Mouse (Mus musculus) heart, embryonic 15.5 days (tissue): ENCODE measurements around the gene Fam53b. TPM values are rescaled to one million over a fixed set of nuclear protein-coding genes. Genes with fewer than 3 reads are reported as not detected.

Experiments used
- ATAC-seq: fragments of 200-750 bp; cut with Nextera tagmentation; replicated peaks from 2 replicates; pipeline ENCODE4 v1.8.0; 2017; ENCODE audit warnings: low read depth, moderate TSS enrichment; ENCODE audit not compliant: insufficient number of reproducible peaks, insufficient read depth, low FRiP score
- H3K27ac ChIP-seq: fragments of 300-500 bp; sonication (generic); 2 replicates; pipeline ENCODE4 v1.5.1; 2015; ENCODE audit warnings: mild to moderate bottlenecking, inconsistent platforms
- H3K27me3 ChIP-seq: fragments of 300-500 bp; sonication (generic); 2 replicates; pipeline ENCODE4 v1.6.1; 2015; ENCODE audit warnings: inconsistent platforms
- H3K36me3 ChIP-seq: fragments of 300-500 bp; sonication (generic); 2 replicates; pipeline ENCODE4 v1.6.1; 2015; ENCODE audit warnings: mild to moderate bottlenecking, inconsistent platforms
- H3K4me1 ChIP-seq: fragments of 300-500 bp; sonication (generic); replicated peaks from 2 replicates; pipeline ENCODE4 v1.6.1; 2015; ENCODE audit warnings: inconsistent platforms
- H3K4me2 ChIP-seq: fragments of 300-500 bp; sonication (generic); 2 replicates; pipeline ENCODE4 v1.6.1; 2015; ENCODE audit warnings: inconsistent platforms, mild to moderate bottlenecking, moderate library complexity
- H3K4me3 ChIP-seq: fragments of 300-500 bp; sonication (generic); 2 replicates; pipeline ENCODE4 v1.5.1; 2015; ENCODE audit warnings: mild to moderate bottlenecking, inconsistent platforms
- H3K9ac ChIP-seq: fragments of 300-500 bp; sonication (generic); 2 replicates; pipeline ENCODE4 v1.6.1; 2015; ENCODE audit warnings: mild to moderate bottlenecking, inconsistent platforms
- H3K9me3 ChIP-seq: fragments of 300-500 bp; sonication (generic); replicated peaks from 2 replicates; pipeline ENCODE4 v1.6.1; 2016; ENCODE audit warnings: inconsistent platforms
- WGBS: fragments of 180-500 bp; shearing (Covaris S2); methylation state at CpG from one replicate; pipeline ENCODE4 v1.1.7; 2015; ENCODE audit warnings: mixed read lengths; 5-methylcytosine and 5-hydroxymethylcytosine counted together
- polyA plus RNA-seq: library from polyadenylated mRNA; unstranded; fragments of >200 nt; fragmentation: Nextera tagmentation; extraction: Ambion mirVana; gene quantifications from 2 replicates; pipeline ENCODE4 v1.2.1, GENCODE M21; 2015

The Fam53b gene
- polyA plus RNA-seq, 1 experiment from 2014 or later = 14.9 TPM

GRCm38 (mm10) chr7:132830955-132831354, 17.3 kb upstream of the Fam53b start:
- ATAC-seq = no peak
- peaks cover 35% of the 10 kb centered on the region for H3K36me3 ChIP-seq
- H3K27ac ChIP-seq = no peak overlapping the region
- H3K4me2 ChIP-seq = no peak overlapping the region
- H3K4me1 ChIP-seq = no peaks in the 10 kb centered on the region
- 80% methylated on average over 4 of the region's 4 CpGs for WGBS
- H3K27me3 ChIP-seq = no peaks in the 10 kb centered on the region
- no peak overlapping the region for H3K4me3 ChIP-seq
- H3K9ac ChIP-seq = no peak overlapping the region
- no peaks in the 10 kb centered on the region for H3K9me3 ChIP-seq

GRCm38 (mm10) chr7:132824346-132825022, 10.8 kb upstream of the Fam53b start:
- Histone ChIP-seq H3K4me2 (no peak overlapping the region), H3K27me3 (no peaks in the 10 kb centered on the region), H3K4me3 (no peak overlapping the region), H3K27ac (no peak overlapping the region), H3K36me3 (peaks cover 16% of the 10 kb centered on the region), H3K9ac (no peak overlapping the region), H3K4me1 (no peaks in the 10 kb centered on the region), H3K9me3 (no peaks in the 10 kb centered on the region)
- 15% methylated on average over 1 of the region's 1 CpGs for WGBS
- ATAC-seq = no peak

- no peak for ATAC-seq
Measured at GRCm38 (mm10) chr7:132823832-132824231, 10.1 kb upstream of the Fam53b start.

GRCm38 (mm10) chr7:132820692-132821091, 7.0 kb upstream of the Fam53b start:
- no peak overlapping the region for H3K27ac ChIP-seq

More at GRCm38 (mm10) chr7:132823832-132824231, 10.1 kb upstream of the Fam53b start:
- H3K4me1 ChIP-seq = no peaks in the 10 kb centered on the region
- no peak overlapping the region for H3K4me2 ChIP-seq
- H3K36me3 ChIP-seq = peaks cover 16% of the 10 kb centered on the region
- H3K4me3 ChIP-seq = no peak overlapping the region
- no peaks in the 10 kb centered on the region for H3K27me3 ChIP-seq
- no peak overlapping the region for H3K9ac ChIP-seq
- H3K9me3 ChIP-seq = no peaks in the 10 kb centered on the region
- H3K27ac ChIP-seq = no peak overlapping the region

GRCm38 (mm10) chr7:132817056-132817455, 3.4 kb upstream of the Fam53b start:
- ATAC-seq = no peak
- no peaks in the 10 kb centered on the region for H3K9me3 ChIP-seq
- H3K27ac ChIP-seq = no peak overlapping the region
- no peaks in the 10 kb centered on the region for H3K27me3 ChIP-seq
- H3K36me3 ChIP-seq = no peaks in the 10 kb centered on the region
- H3K4me1 ChIP-seq = peaks cover 11% of the 10 kb centered on the region
- H3K4me3 ChIP-seq = no peak overlapping the region
- no peak overlapping the region for H3K4me2 ChIP-seq
- no peak overlapping the region for H3K9ac ChIP-seq
- WGBS = 92% methylated on average over 6 of the region's 6 CpGs

More at GRCm38 (mm10) chr7:132820692-132821091, 7.0 kb upstream of the Fam53b start:
- no peak for ATAC-seq
- 78% methylated on average over 3 of the region's 3 CpGs for WGBS
- Histone ChIP-seq H3K27me3 (no peaks in the 10 kb centered on the region), H3K4me2 (no peak overlapping the region), H3K9ac (no peak overlapping the region), H3K4me3 (no peak overlapping the region), H3K9me3 (no peaks in the 10 kb centered on the region), H3K36me3 (peaks cover 4% of the 10 kb centered on the region; the same call in 1 of the 2 replicates), H3K4me1 (no peaks in the 10 kb centered on the region)

GRCm38 (mm10) chr7:132816528-132816927, 2.8 kb upstream of the Fam53b start:
- H3K27ac ChIP-seq = no peak overlapping the region
- no peaks in the 10 kb centered on the region for H3K27me3 ChIP-seq
- no peaks in the 10 kb centered on the region for H3K36me3 ChIP-seq
- H3K9me3 ChIP-seq = no peaks in the 10 kb centered on the region
- H3K9ac ChIP-seq = no peak overlapping the region
- ATAC-seq = no peak
- 86% methylated on average over 2 of the region's 2 CpGs for WGBS
- H3K4me3 ChIP-seq = no peak overlapping the region
- no peak overlapping the region for H3K4me2 ChIP-seq
- H3K4me1 ChIP-seq = peaks cover 16% of the 10 kb centered on the region

- no peaks in the 10 kb centered on the region for H3K9me3 ChIP-seq
- ATAC-seq = no peak
- no peak overlapping the region for H3K9ac ChIP-seq
- no peak overlapping the region for H3K4me2 ChIP-seq
- 82% methylated on average over 5 of the region's 5 CpGs for WGBS
- H3K36me3 ChIP-seq = no peaks in the 10 kb centered on the region
- H3K4me1 ChIP-seq = peaks cover 30% of the 10 kb centered on the region
- H3K4me3 ChIP-seq = no peak overlapping the region
- H3K27ac ChIP-seq = no peak overlapping the region
- no peaks in the 10 kb centered on the region for H3K27me3 ChIP-seq
Measured at GRCm38 (mm10) chr7:132815081-132815480, 1.4 kb upstream of the Fam53b start.

- no peak for ATAC-seq
- no peaks in the 10 kb centered on the region for H3K36me3 ChIP-seq
- peaks cover 40% of the 10 kb centered on the region for H3K4me1 ChIP-seq
- peak overlapping the region; percentile 95 for H3K4me2 ChIP-seq
- H3K9ac ChIP-seq = peak overlapping the region; percentile 87
- no peaks in the 10 kb centered on the region for H3K27me3 ChIP-seq
- no peaks in the 10 kb centered on the region for H3K9me3 ChIP-seq
- WGBS = 1% methylated on average over 7 of the region's 7 CpGs
- H3K27ac ChIP-seq = peak overlapping the region; percentile 94
- H3K4me3 ChIP-seq = peak overlapping the region; percentile 68
Measured at GRCm38 (mm10) chr7:132814089-132814450, 384 bp upstream of the Fam53b start.

GRCm38 (mm10) chr7:132812619-132813415, 869 bp downstream of the Fam53b start:
- 1% methylated on average over 57 of the region's 59 CpGs for WGBS
- peak; percentile 53 for ATAC-seq
- H3K27ac ChIP-seq = peak overlapping the region; percentile 94

GRCm38 (mm10) chr7:132811716-132812618, 1.7 kb downstream of the Fam53b start:
- no peak for ATAC-seq
- Histone ChIP-seq H3K4me3 (peak overlapping the region; percentile 68), H3K36me3 (no peaks in the 10 kb centered on the region), H3K4me1 (peaks cover 61% of the 10 kb centered on the region), H3K4me2 (peak overlapping the region; percentile 95), H3K27ac (peak overlapping the region; percentile 94), H3K9ac (peak overlapping the region; percentile 87), H3K27me3 (no peaks in the 10 kb centered on the region), H3K9me3 (no peaks in the 10 kb centered on the region)
- WGBS = 11% methylated on average over 23 of the region's 23 CpGs

More at GRCm38 (mm10) chr7:132812619-132813415, 869 bp downstream of the Fam53b start:
- Histone ChIP-seq H3K4me2 (peak overlapping the region; percentile 95), H3K9me3 (no peaks in the 10 kb centered on the region), H3K4me3 (peak overlapping the region; percentile 68), H3K9ac (peak overlapping the region; percentile 87), H3K27me3 (no peaks in the 10 kb centered on the region), H3K4me1 (peaks cover 53% of the 10 kb centered on the region), H3K36me3 (no peaks in the 10 kb centered on the region)

GRCm38 (mm10) chr7:132810879-132811278, 2.8 kb downstream of the Fam53b start:
- no peak; the same call in 1 of the 2 replicates for ATAC-seq
- 72% methylated on average over 1 of the region's 1 CpGs for whole genome bisulfite sequencing
- Histone ChIP-seq H3K9me3 (no peaks in the 10 kb centered on the region), H3K36me3 (no peaks in the 10 kb centered on the region), H3K4me2 (peak overlapping the region; percentile 95), H3K4me1 (peaks cover 72% of the 10 kb centered on the region), H3K9ac (0 out of 2 replicates have a peak overlapping the region, but pooled peaks have one; percentile 16), H3K27ac (peak overlapping the region; percentile 58), H3K4me3 (peak overlapping the region; percentile 68; the same call in 1 of the 2 replicates), H3K27me3 (no peaks in the 10 kb centered on the region)
